Mouse (Mus musculus): ENCODE results near the gene Sun1.

Gene Sun1

DNA sequence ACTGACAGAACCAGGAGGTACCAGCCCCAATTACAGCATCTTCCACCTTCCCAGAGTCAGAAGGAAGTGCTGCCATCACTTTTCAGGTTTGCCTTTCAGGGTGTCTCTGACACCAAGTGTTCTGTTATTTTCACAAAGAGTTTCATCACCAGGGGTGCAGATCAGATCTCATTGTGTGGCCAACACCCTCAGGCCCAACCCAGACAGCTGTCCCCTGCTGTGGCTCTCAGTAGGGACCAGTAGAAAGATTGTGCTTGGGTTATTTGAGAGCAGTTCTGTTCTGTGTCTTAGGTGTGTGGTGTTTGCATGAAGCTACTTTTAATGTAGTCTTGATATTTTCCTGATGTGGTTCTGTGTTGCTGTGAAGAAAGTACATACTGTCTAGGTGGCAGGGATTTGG, 7.7 kb downstream of the Sun1 start:
- no peak for DNase-seq (ENCODE audit: low spot score)

GRCm38 (mm10) chr5:139208871-139209684, 8.6 kb downstream of the Sun1 start:
- no peak for DNase-seq (ENCODE audit: low spot score)

DNA sequence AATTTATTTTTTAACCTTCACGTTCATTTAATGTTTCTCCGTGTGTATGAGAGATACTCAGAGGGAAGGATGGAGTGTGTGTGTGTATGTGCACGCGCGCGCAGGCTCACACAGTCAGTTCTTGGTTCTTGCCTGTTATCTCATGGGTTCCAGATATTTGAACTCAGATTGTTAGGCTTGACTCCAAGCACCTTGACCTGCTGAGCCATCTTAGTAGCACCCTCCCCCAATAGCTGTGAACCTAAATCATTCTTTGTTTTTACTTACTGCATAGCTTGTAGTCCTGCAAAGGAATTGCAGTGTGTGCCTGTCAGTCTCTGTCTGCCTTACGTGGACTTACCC, 9.2 kb downstream of the Sun1 start:
- DNase-seq (ENCODE audit: low spot score): no peak

DNA sequence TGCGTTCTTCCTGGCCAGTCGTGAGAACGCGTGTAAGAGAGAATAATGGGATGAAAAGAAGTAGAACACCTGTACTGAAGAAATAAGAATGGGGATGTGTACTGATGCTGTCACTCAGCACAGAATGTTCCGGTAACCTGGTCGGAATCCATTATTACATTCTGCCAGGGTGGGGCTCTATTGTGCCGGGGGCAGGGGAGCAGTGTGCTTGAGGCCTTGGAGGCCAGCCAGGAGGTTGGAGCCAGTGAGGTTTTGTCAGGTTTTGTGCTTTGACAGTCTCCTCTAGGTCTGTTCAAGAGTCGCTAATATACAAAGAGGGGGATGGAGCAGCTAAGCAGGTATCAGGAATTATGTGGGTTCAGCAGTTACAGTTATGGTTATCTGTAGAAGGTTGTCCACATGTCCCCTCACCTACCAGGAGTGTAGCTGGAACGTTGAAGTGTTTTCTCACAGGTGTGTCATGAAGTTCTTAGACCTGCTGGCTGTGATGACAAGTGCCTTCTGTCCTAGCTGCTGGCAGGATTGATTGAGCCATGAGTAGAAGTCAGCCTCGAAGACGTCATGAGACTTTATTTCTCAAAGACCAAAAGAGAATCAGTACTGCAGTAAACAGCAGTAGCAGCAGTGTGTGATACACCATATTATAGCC, 11.4 kb downstream of the Sun1 start:
- DNase-seq (ENCODE audit: low spot score): no peak

DNA sequence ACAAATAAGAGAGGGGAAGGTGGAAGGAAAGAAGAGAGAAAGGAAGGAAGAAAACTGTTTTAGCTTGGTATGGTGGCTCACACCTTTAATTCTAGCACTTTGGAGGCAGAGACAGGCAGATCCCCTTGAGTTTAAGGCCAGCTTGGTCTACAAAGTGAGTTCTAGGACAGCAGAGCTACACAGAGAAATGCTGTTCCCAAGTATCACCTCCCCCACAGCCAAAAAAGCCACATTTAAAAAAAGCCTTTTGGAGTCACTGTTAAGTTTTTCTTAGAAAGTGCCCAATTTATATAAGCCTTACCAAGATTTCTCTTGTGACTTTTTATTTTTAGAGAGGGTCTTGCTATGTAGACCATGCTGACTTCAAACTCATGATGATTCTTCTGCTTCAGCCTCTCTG, 13.9 kb downstream of the Sun1 start:
- no peak for DNase-seq (ENCODE audit: low spot score)

GRCm38 (mm10) chr5:139215184-139215583, 14.7 kb downstream of the Sun1 start:
- DNase-seq (ENCODE audit: low spot score): no peak

DNA sequence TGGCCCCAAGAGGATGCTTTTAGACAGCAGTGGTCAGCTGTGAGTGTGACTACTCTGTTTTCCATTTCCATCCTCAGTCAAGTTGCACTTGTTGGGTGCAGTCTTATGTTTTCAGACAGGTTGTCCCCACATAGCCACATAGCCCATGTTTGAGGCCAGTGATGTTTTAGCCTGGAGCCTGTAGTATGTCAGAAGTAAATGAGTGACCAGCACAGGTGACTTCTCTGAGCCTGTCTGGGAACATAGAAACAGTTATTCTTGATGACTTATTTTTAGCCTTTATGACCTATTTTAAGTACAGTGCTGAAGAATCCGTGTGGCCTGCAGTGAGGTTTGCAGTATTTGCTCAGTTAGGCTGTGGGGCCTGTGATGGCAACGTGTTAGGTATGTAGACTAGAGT, 15.7 kb downstream of the Sun1 start:
- no peak for DNase-seq (ENCODE audit: low spot score)

DNA sequence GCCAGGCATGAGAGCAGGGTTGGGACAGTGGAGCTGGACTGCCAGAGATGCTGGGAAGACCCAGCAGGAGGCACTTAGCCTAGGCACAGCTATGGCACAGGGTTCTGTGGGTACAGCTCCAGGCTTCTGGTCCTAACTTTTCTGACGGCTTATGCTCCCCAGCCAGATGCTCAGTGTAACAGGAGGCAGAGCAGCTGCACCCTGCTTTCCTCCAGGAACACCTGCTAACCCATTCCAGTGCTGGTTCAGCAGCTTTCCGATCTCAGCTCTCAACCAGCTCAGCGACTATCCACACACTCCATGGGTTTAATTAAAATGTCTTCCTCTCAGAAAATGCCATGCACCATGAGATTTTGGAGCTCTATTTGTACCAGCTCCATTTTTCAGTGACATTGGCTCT, 16.3 kb downstream of the Sun1 start:
- no peak for DNase-seq (ENCODE audit: low spot score)

- DNase-seq (ENCODE audit: low spot score): no peak
Observed at GRCm38 (mm10) chr5:139220006-139220515, 19.6 kb downstream of the Sun1 start.

- no peak for DNase-seq (ENCODE audit: low spot score)
Observed at GRCm38 (mm10) chr5:139220610-139221009, 20.2 kb downstream of the Sun1 start.

DNA sequence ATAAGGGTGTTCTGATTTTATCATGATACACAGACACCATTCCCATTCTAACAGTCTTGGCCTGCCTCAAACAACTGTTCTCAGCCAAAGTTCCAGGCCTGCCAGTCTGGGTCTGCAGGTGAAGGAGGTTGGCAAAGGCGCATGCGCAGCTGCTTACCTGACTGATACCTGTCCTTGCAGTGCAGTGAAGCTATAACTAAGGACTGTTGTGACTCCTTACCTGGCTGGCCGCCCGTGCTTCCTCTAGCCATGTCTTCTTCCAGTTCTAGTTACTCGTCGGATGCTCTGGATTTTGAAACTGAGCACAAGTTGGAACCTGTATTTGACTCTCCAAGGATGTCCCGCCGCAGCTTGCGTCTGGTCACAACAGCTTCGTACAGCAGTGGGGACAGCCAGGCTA, 22.9 kb downstream of the Sun1 start:
- no peak for DNase-seq (ENCODE audit: low spot score)

DNA sequence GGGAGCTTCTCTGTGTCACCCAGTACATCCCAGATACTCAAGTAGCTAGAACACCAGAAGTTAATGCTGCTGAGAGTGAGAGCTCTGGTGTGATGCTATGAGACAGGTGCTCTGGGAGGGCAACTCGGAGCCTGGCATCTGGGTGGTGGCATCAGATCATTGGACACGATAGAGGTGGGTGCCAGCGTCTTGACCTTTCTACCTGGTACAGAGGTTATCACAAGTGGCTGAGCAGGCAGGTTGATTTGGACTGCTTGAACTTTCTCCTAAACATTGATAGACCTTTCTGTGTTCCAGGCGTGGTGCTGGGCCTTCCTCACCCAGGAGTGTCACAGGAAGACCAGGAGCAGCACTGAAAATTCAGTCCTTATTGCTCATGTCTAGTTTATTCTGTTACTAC, 26.8 kb downstream of the Sun1 start:
- no peak for DNase-seq (ENCODE audit: low spot score)

GRCm38 (mm10) chr5:139227645-139228044, 27.2 kb downstream of the Sun1 start:
- DNase-seq (ENCODE audit: low spot score): no peak

- DNase-seq (ENCODE audit: low spot score): no peak
Observed at GRCm38 (mm10) chr5:139228318-139228717, 27.9 kb downstream of the Sun1 start.

DNA sequence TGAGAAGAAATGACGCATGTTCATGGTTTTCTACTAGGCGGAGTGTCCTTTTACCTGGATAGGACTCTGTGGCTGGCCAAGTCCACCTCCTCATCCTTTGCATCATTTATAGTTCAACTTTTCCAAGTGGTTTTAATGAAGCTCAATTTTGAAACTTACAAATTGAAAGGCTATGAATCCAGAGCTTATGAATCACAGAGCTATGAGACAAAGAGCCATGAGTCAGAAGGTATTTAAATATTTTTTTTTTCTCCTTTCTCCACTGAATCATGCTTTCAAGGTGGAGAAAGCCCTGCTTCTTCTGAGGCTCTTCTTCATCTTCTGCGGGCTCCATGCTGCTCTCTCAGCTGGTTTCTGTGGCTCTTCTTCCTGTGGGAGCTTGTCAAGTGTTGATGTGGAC, 29.3 kb downstream of the Sun1 start:
- no peak for DNase-seq (ENCODE audit: low spot score)

DNA sequence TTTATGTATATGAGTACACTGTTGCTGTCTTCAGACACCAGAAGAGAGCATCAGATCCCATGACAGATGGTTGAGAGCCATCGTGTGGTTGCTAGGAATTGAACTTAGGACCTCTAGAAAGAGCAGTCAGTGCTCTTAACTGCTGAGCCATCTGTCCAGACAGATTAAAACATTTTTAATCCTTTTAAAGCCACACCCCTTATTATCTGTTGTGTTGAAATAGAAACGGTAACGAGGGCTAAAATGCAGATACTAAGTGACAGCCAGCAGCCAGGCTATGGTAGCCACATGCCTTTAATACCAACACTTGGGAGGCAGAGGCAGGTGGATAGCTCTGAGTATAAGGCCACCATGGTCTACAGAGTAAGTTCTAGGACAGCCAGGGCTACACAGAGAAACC, 31.6 kb downstream of the Sun1 start:
- no peak for DNase-seq (ENCODE audit: low spot score)

GRCm38 (mm10) chr5:139234423-139234822, 34.0 kb downstream of the Sun1 start:
- DNase-seq (ENCODE audit: low spot score): no peak

GRCm38 (mm10) chr5:139237436-139237835, 37.0 kb downstream of the Sun1 start:
- DNase-seq (ENCODE audit: low spot score): no peak

- DNase-seq (ENCODE audit: low spot score): no peak
Observed at GRCm38 (mm10) chr5:139241022-139241761, 40.8 kb downstream of the Sun1 start.

DNA sequence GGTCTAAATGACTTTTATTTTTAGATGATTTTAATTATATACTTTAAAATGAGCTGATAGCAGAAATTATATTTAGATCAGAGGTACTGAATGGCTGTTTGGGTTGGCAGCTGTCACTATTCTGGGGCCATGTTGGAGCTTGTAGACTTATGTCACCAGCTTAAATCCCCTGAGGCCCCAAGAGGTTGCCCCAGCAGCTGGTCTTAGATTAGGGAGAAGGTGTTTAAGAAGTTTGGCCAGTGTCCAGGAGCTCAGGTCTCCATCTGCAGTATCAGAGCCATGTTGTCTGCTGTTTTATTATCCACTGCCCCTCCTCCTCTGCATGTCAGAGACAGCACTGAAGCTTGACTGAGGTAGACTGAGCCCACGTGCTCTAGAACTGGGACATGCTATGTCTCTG, 42.9 kb downstream of the Sun1 start:
- no peak for DNase-seq (ENCODE audit: low spot score)

DNA sequence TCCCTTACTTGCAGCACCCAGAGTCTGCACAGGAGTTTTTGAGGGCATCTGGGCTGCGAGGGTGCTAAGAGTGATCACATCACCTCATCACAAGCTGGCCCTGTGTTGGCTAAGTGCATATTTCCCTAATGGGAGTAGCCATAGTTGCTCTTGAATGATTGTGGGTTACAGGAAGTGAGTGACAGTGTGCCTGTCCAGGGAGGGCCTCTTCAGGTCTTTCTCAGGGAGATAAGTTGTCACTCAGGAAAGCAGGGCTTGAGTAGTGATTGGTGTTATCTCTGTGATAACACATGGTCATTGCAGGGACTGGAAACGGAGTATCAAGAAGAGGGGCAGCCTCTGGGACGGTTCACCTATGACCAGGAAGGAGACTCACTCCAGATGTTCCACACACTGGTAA, 47.3 kb downstream of the Sun1 start:
- no peak for DNase-seq (ENCODE audit: low spot score)

DNA sequence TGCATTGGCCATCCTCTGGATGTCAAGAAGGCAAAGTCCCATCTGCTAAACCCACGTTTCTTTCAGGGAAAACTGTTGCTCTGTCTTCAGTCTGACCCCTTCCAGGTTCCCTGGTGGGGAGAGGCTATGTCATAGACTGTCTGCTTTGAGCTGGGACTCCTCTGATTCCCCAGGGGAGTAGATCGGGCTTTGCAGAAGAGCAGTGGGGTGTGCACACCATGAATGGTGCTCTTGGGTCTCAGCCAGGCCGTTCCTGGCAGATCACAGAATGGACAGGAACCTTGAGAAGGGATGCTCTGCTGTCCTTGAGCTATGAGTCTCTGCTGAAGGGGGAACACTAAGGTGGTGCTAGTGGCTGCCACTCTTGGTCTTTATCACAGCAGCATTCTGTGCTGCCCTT, 48.4 kb downstream of the Sun1 start:
- no peak for DNase-seq (ENCODE audit: low spot score)

- DNase-seq (ENCODE audit: low spot score): no peak
Observed at GRCm38 (mm10) chr5:139251279-139251678, 50.8 kb downstream of the Sun1 start.
